Mouse (Mus musculus): Measurements from ENCODE around the gene Nol11. TPM values are rescaled to one million over a fixed set of nuclear protein-coding genes. Genes with fewer than 3 reads are reported as not detected.

Gene Nol11
- polyA plus RNA-seq (2012; rRNA removed): 28.3 and 28.7 TPM in 2 replicates

DNA sequence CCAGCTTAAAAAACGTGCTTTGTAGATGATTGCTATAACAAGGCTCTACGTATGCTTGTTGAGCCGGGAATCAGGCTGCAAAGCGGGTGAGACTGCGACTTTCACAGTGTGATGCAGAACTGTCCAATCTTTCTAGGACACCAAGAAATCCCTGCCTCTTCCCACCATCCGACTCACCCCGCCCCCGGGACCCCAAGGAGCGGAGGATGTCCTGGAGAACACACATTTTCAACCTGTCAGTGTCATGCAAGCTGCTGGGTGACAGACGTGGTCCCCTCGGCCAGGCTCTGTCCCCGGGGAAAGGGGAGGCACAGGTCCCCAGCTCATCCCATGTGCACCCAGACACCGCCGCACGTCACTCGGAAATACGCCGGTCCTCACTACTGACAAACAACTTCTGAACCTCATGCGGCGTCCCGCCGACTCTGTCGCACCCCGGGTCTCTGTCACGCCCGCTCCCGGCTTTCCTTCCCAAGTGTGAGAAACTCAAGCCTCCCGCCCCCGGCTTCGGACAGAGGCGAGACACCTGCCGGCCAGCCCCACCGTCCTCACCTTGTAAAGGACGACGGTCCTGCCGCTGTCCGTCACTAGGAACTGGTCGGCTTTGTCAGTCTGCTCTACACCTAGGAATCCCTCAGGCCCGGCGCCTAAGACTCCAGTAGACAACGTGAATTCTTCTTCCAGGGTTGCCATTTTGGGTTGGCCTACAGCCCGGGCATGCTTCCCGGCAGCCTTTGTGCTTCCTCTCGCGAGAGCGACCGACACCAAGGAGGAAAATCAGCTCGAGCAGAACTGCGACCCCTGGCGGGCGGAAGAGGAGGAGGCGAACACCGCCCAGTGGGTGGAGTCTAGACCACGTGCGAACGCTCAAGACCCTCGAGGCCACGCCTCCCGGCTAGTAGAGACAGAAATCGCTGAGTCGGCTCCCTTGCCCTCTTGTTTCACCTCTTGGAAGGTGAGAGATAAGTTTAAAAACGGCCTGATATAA, at the start of gene Nol11:
Nol11 (minus strand) TSS at position 817 of the 988 bp plus-strand sequence.

DNA sequence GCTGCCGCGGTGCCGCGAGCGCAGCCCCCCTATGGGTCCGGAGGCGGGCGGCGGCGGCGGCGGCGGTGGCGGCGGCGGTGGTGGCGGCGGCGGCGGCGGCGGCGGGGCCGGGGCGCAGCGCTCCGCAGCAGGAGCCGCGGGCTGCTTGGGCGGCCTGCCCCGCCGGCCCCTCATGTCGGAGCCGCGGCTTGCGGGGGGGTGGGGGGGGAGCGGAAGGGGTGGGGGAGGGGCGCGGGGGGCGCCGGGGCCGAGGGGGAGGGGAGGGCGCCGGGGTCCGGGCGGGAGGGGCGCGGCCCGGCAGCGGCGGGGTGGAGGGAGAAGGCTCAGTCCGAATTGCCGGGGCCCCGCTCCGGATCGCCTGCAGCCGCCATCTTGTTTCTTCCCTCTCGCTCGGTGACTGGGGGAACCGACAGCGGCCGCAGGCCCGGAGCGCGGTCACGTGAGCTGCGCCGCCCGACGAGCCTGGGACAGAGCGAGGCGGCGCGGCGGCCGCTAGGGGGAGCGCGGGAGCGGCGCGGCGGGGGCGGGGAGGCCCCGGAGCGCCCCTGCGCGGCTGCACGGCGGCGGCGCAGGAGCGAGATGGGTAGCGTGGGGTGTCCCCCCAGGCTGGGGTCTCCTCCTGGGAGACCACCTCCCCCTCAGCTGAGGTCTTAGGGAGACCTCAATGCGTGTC, 57.3 kb downstream of the Nol11 start, which contains the start of gene Bptf:
Bptf (minus strand) TSS at position 379 of the 673 bp plus-strand sequence.

Other genes starting within 250 kb of the Nol11 start
- gene Kpna2, start 189.8 kb downstream of the Nol11 start, polyA plus RNA-seq (2012; rRNA removed): 161 and 219 TPM in 2 replicates
- 3.9 and 4.5 TPM in 2 replicates for gene 1810010H24Rik, start 163.7 kb downstream of the Nol11 start, polyA plus RNA-seq (2012; rRNA removed)
- gene Bptf, start 57.3 kb downstream of the Nol11 start, polyA plus RNA-seq (2012; rRNA removed): 68.4 and 70.4 TPM in 2 replicates

Measured in central nervous system, embryonic 14 days (tissue).